Mouse (Mus musculus) urinary bladder, adult 2 months (tissue): ENCODE results near the gene Samd15. TPM values are rescaled to one million over a fixed set of nuclear protein-coding genes. Genes with fewer than 3 reads are reported as not detected.
"Not testable (repeated sequence)": the region's sequence is repeated elsewhere in the genome, so short reads cannot be mapped to it uniquely, and the experiment has no call there.

Experiments
- DNase-seq: peaks from one replicate; pipeline ENCODE4 v3.0.0; 2022; ENCODE audit warnings: low spot score
- polyA plus RNA-seq: library from polyadenylated mRNA; depleted of rRNA; stranded (reverse); fragments of >200 nt; gene quantifications from 2 replicates; pipeline ENCODE4 v1.2.3, GENCODE M21; 2012; rRNA removed

The Samd15 gene
- 0.43 and 0.56 TPM in 2 replicates for polyA plus RNA-seq

GRCm38 (mm10) chr12:87199206-87199972 is at the start of gene Samd15:
TSS of gene Samd15 (plus strand) at chr12:87199723.
- DNase-seq: peak; percentile 31

GRCm38 (mm10) chr12:87154448-87154847 is 45.1 kb upstream of the Samd15 start:
- DNase-seq: not testable (repeated sequence)

- DNase-seq: no peak
These were observed 42.2 kb upstream of the Samd15 start for GRCm38 (mm10) chr12:87157361-87157760.

- no peak for DNase-seq
These were observed 41.4 kb upstream of the Samd15 start for GRCm38 (mm10) chr12:87158099-87158498.

- DNase-seq: no peak
These were observed 39.2 kb upstream of the Samd15 start for GRCm38 (mm10) chr12:87160310-87160709.

GRCm38 (mm10) chr12:87160815-87161214 is 38.7 kb upstream of the Samd15 start:
- DNase-seq: no peak

- DNase-seq: no peak
These were observed 24.2 kb upstream of the Samd15 start for GRCm38 (mm10) chr12:87175194-87175946.

GRCm38 (mm10) chr12:87177631-87178030 is 21.9 kb upstream of the Samd15 start:
- DNase-seq: no peak

- no peak for DNase-seq
These were observed 6.5 kb upstream of the Samd15 start for GRCm38 (mm10) chr12:87193008-87193407.

GRCm38 (mm10) chr12:87195069-87195468 is 4.5 kb upstream of the Samd15 start:
- no peak for DNase-seq

- no peak for DNase-seq
These were observed 3.2 kb upstream of the Samd15 start for GRCm38 (mm10) chr12:87196310-87196709.

GRCm38 (mm10) chr12:87198792-87199191 is 731 bp upstream of the Samd15 start:
- no peak for DNase-seq

- peak; percentile 61 for DNase-seq
These were observed 557 bp downstream of the Samd15 start, which contains the start of gene Tmed8 for GRCm38 (mm10) chr12:87199973-87200586. TSS of gene Tmed8 (minus strand) at chr12:87200454.

- no peak for DNase-seq
These were observed 2.2 kb downstream of the Samd15 start for GRCm38 (mm10) chr12:87201694-87202093.

- not testable (repeated sequence) for DNase-seq
These were observed 6.3 kb downstream of the Samd15 start for GRCm38 (mm10) chr12:87205789-87206188.

- no peak for DNase-seq
These were observed 13.5 kb downstream of the Samd15 start for GRCm38 (mm10) chr12:87212844-87213606.

- DNase-seq: no peak
These were observed 16.5 kb downstream of the Samd15 start for GRCm38 (mm10) chr12:87216053-87216452.

- DNase-seq: no peak
These were observed 18.1 kb downstream of the Samd15 start for GRCm38 (mm10) chr12:87217596-87217995.

GRCm38 (mm10) chr12:87219362-87219761 is 19.8 kb downstream of the Samd15 start:
- DNase-seq: no peak

- DNase-seq: no peak
These were observed 25.4 kb downstream of the Samd15 start for GRCm38 (mm10) chr12:87224950-87225349.

- DNase-seq: no peak
These were observed 27.3 kb downstream of the Samd15 start for GRCm38 (mm10) chr12:87226801-87227200.

GRCm38 (mm10) chr12:87229633-87230032 is 30.1 kb downstream of the Samd15 start:
- no peak for DNase-seq
